Mouse (Mus musculus) adrenal gland, postnatal 0 days (tissue): ENCODE results near the gene Olfr357. TPM values are rescaled to one million over a fixed set of nuclear protein-coding genes. Genes with fewer than 3 reads are reported as not detected.

Experiments
- polyA plus RNA-seq: library from polyadenylated mRNA; unstranded; fragments of >200 nt; fragmentation: Nextera tagmentation; extraction: Ambion mirVana; gene quantifications from 2 replicates; pipeline ENCODE4 v1.2.1, GENCODE M21; 2015

Gene Olfr357
- polyA plus RNA-seq, result not detected in 2 replicates

DNA sequence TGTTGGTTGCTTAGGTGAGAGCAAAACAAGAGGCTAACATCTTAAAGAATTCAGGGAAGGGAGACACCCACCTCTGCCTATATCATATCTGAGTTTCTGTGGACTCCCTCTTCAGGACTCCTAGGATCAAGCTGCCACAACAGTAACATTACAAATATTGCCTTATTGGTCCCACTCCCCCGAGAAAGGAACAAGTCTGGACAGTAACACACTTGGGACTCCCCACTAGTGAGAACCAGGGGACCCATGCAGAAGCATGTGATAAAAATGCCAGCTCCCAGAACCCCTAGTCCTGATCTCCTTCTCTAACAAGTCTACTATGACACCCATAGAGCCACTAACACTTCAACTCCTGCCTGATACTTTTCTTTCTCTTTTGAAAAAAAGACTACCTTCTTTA, at the start of gene Olfr357:
Gene Olfr357, plus strand, starts transcription at position 301 of the 400 bp plus-strand sequence.

GRCm38 (mm10) chr2:37009235-37009634, 15.6 kb downstream of the Olfr357 start, which contains the start of gene Olfr358:
Olfr358 (minus strand) TSS chr2:37009335.

Other genes with a start within 250 kb of the Olfr357 start
- gene Olfr348, start 209.6 kb upstream of the Olfr357 start, polyA plus RNA-seq, result not detected in 2 replicates
- not detected in 2 replicates for gene Olfr50, start 203.3 kb upstream of the Olfr357 start, polyA plus RNA-seq
- gene Olfr3, start 176.8 kb upstream of the Olfr357 start, polyA plus RNA-seq, result not detected in 2 replicates
- gene Olfr350, start 147.5 kb upstream of the Olfr357 start, polyA plus RNA-seq, result not detected in 2 replicates
- gene Olfr351, start 131.2 kb upstream of the Olfr357 start, polyA plus RNA-seq, result not detected in 2 replicates
- gene Olfr352, start 125.4 kb upstream of the Olfr357 start, polyA plus RNA-seq, result not detected in 2 replicates
- not detected in 2 replicates for gene Olfr353, start 100.9 kb upstream of the Olfr357 start, polyA plus RNA-seq
- gene Olfr354, start 88.1 kb upstream of the Olfr357 start, polyA plus RNA-seq, result not detected in 2 replicates
- not detected in 2 replicates for gene Olfr355, start 64.9 kb upstream of the Olfr357 start, polyA plus RNA-seq
- gene Olfr356, start 56.7 kb upstream of the Olfr357 start, polyA plus RNA-seq, result not detected in 2 replicates
- gene Olfr358, start 15.5 kb downstream of the Olfr357 start, polyA plus RNA-seq, result not detected in 2 replicates
- gene Olfr360, start 71.9 kb downstream of the Olfr357 start, polyA plus RNA-seq, result not detected in 2 replicates
- not detected in 2 replicates for gene Olfr361, start 95.5 kb downstream of the Olfr357 start, polyA plus RNA-seq
- not detected in 2 replicates for gene Olfr362, start 124.1 kb downstream of the Olfr357 start, polyA plus RNA-seq
- gene Olfr364-ps1, start 145.5 kb downstream of the Olfr357 start, polyA plus RNA-seq, result not detected in 2 replicates
- gene Olfr365, start 194.4 kb downstream of the Olfr357 start, polyA plus RNA-seq, result not detected in 2 replicates
- gene Olfr366, start 217.7 kb downstream of the Olfr357 start, polyA plus RNA-seq, result not detected in 2 replicates